Mouse (Mus musculus): ENCODE results near the gene Cym.

Cym gene

GRCm38 (mm10) chr3:107162741-107163140, 58.8 kb downstream of the Cym start:
- DNase-seq (ENCODE audit: low read depth, low spot score), result no peak
- Histone ChIP-seq H3K36me3 (ENCODE audit: control insufficient read depth, insufficient read depth, low read length, poor library complexity, severe bottlenecking) (no peaks in the 10 kb centered on the region), H3K27me3 (ENCODE audit: control insufficient read depth, insufficient read depth, low read length, poor library complexity, severe bottlenecking) (no peaks in the 10 kb centered on the region)
